Mouse (Mus musculus) thymus, adult 2 months (tissue): Measurements from ENCODE around the gene Olfr1367.

Experiments used
- CTCF ChIP-seq: fragments of 200-500 bp; IDR thresholded peaks from 2 replicates; pipeline ENCODE4 v1.5.1; 2012; ENCODE audit warnings: mild to moderate bottlenecking, control low read depth, low read length, moderate library complexity, borderline replicate concordance; ENCODE audit not compliant: control insufficient read depth, poor library complexity, insufficient read depth; ENCODE audit errors: extremely low read depth
- POLR2A ChIP-seq: fragments of 200-500 bp; IDR thresholded peaks from 2 replicates; pipeline ENCODE4 v1.6.1; 2012; ENCODE audit warnings: mild to moderate bottlenecking, low read length, control low read depth, moderate library complexity; ENCODE audit not compliant: control insufficient read depth, poor library complexity, insufficient read depth; ENCODE audit errors: extremely low read depth

- TF ChIP-seq POLR2A (no peak), CTCF (no peak)
These were observed 24.7 kb upstream of the Olfr1367 start for GRCm38 (mm10) chr13:21321890-21322494.
